Mouse (Mus musculus) heart, embryonic 10.5 days (tissue): ENCODE measurements around the gene Rbm20. TPM values are rescaled to one million over a fixed set of nuclear protein-coding genes. Genes with fewer than 3 reads are reported as not detected.
"Not testable (repeated sequence)": the region's sequence is repeated elsewhere in the genome, so short reads cannot be mapped to it uniquely, and the experiment has no call there.

Experiments used
- DNase-seq: peaks from one replicate; pipeline ENCODE4 v3.0.0-alpha.2; 2017; ENCODE audit warnings: low spot score
- H3K27ac ChIP-seq: fragments of 300-500 bp; sonication (generic); 2 replicates; pipeline ENCODE4 v1.5.1; 2016; ENCODE audit warnings: mild to moderate bottlenecking
- H3K27me3 ChIP-seq: fragments of 300-500 bp; sonication (generic); 2 replicates; pipeline ENCODE4 v1.6.1; 2016; ENCODE audit warnings: mild to moderate bottlenecking; ENCODE audit not compliant: poor library complexity, insufficient read depth, severe bottlenecking
- H3K36me3 ChIP-seq: fragments of 300-500 bp; sonication (generic); 2 replicates; pipeline ENCODE4 v1.6.1; 2016; ENCODE audit warnings: mild to moderate bottlenecking, moderate library complexity
- H3K4me1 ChIP-seq: fragments of 300-500 bp; sonication (generic); 2 replicates; pipeline ENCODE4 v1.6.1; 2016; ENCODE audit warnings: mild to moderate bottlenecking
- H3K4me3 ChIP-seq: fragments of 300-500 bp; sonication (generic); 2 replicates; pipeline ENCODE4 v1.5.1; 2016; ENCODE audit warnings: mild to moderate bottlenecking, moderate library complexity
- H3K9me3 ChIP-seq: fragments of 300-500 bp; sonication (generic); 2 replicates; pipeline ENCODE4 v1.6.1; 2016; ENCODE audit warnings: mild to moderate bottlenecking, moderate library complexity
- WGBS: fragments of 180-500 bp; shearing (Covaris S2); methylation state at CpG from one replicate; pipeline ENCODE4 v1.1.7; 2016; 5-methylcytosine and 5-hydroxymethylcytosine counted together
- polyA plus RNA-seq: library from polyadenylated mRNA; unstranded; fragments of >200 nt; fragmentation: Nextera tagmentation; extraction: Ambion mirVana; gene quantifications from 2 replicates; pipeline ENCODE4 v1.2.1, GENCODE M21; 2016

The Rbm20 gene
- polyA plus RNA-seq, 1 experiment from 2014 or later: 18.3 TPM

GRCm38 (mm10) chr19:53906703-53907070 is 229.6 kb downstream of the Rbm20 start:
- not testable (repeated sequence) for DNase-seq, H3K27me3 ChIP-seq, H3K9me3 ChIP-seq, H3K27ac ChIP-seq, H3K4me3 ChIP-seq
- H3K4me1 ChIP-seq: peaks cover 19% of the 10 kb centered on the region
- peaks cover 24% of the 10 kb centered on the region for H3K36me3 ChIP-seq

GRCm38 (mm10) chr19:53914950-53915349 is 237.8 kb downstream of the Rbm20 start:
- no peak overlapping the region for H3K27ac ChIP-seq
- no peak overlapping the region for H3K4me3 ChIP-seq
- H3K4me1 ChIP-seq: no peaks in the 10 kb centered on the region
- 90% methylated on average over 4 of the region's 4 CpGs for WGBS
- DNase-seq: no peak
- peaks cover 82% of the 10 kb centered on the region for H3K36me3 ChIP-seq
- no peaks in the 10 kb centered on the region for H3K27me3 ChIP-seq
- H3K9me3 ChIP-seq: no peaks in the 10 kb centered on the region

Other genes starting within 250 kb of the Rbm20 start
- gene Dusp5, start 148.2 kb upstream of the Rbm20 start, polyA plus RNA-seq: 11.9 and 15.9 TPM in 2 replicates
- gene Nutf2-ps1, start 88.2 kb upstream of the Rbm20 start, polyA plus RNA-seq: 373 and 457 TPM in 2 replicates
- 47.0 and 64.8 TPM in 2 replicates for gene Smc3, start 76.9 kb upstream of the Rbm20 start, polyA plus RNA-seq
- gene Pdcd4, start 214.9 kb downstream of the Rbm20 start, polyA plus RNA-seq: 31.4 and 35.0 TPM in 2 replicates